Mouse (Mus musculus) kidney, postnatal 4 days (tissue): Measurements from ENCODE around the gene Ccdc33.

ENCODE experiments used
- DNase-seq, 2 experiments: peaks; one replicate each; pipeline ENCODE4 v3.0.0; 2021; ENCODE audit warnings: mixed read lengths in 2 of 2

The Ccdc33 gene

DNA sequence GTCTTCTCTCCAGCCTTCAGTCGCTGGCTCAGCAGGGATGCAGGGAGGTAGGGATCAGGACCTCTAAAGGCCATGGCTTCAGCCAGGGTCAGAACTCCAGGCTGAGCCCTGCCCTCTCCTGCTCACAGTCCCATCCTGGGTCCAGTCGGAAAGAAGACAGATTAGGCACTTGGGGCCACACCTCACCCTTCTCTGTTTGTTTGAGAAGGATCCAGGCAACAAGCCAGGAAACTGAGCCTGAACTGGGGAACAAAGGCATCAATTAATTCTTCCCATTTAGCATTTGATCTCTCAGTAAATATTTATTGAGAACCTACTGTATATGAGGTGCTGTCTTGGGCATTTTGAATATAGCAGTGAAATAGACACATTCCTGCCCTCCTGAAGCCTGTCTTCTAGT lies at the start of gene Ccdc33:
Gene Ccdc33, minus strand, starts transcription at position 153 of the 400 bp plus-strand sequence.
- no peak for DNase-seq

DNA sequence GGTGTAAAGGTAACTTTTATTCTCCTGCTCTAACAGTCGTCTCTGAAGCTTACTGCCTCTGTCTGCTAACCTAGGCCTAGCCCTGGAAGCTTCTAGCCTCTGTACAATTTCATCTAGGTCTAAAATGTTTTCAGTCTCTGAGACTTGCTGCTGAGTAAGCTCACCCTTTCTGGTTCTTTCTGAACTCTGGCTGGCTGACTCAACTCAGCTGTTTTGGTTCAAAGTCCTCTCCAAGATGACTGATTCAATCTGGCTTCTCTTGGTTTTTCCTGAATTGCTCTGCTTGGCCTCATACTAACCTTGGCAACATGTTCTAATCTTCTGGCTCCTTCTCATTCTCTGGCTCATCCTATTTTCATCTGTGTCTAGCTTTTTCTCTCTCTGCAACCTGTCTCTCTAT lies 47.2 kb upstream of the Ccdc33 start:
- DNase-seq, result no peak

DNA sequence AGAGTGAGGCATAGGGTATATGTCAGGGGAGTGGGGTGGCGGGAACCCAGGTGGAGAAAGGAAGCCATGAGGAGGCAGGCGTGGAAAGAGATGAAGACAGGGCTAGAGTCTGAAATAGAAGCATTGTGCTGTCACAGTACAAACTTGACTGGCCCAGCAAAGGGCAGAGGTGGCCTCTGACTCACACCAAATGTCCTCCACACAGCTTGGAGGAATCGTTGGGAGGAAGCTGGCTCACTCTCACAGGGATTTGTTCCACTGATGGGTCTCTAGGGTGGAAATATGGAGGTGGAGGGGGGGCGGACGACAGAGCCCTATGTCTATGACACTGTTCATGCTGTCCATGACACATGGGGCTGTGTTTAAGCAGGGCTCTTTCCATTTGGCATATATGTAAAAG lies 44.5 kb upstream of the Ccdc33 start:
- no peak for DNase-seq

DNA sequence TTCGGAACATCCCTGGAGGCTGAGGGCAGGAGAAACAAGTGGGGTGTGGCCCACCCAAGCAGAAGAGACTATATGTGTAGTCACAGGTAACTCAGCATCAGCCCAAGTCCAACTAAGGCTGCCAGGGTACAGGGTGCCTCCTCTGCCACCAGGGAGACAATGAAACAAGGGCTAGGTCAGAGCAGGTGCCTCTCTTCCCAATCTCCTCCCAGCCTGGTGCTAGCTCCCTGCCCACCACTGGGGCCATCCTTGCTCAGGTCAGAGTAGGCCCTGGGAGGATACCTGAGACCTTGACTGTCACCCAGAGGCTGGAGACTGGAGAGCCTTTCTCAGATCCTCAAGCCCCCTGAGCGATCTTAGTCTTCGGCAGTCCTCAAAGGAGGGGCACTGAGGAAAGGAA lies 43.5 kb upstream of the Ccdc33 start:
- no peak for DNase-seq

DNA sequence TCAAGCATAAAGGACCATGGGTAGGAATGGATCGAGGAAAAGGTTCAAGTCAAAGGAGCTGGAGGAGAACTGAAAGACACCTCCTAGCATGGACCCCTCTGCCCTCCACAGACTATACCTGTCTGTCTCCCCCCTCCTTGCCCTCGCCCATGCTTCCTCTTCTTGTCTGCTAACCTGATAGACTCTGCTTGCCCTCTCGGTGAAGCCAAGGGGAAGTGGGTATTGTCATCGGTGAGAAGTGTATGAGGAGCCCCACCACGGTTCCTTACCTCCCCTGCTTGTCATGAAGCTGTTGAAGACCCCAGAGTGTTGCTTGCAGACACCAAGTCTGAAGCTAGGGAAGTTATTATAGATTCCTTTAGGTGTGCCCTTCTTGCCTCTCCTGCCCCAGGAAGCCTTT lies 41.7 kb upstream of the Ccdc33 start:
- DNase-seq, result no peak

DNA sequence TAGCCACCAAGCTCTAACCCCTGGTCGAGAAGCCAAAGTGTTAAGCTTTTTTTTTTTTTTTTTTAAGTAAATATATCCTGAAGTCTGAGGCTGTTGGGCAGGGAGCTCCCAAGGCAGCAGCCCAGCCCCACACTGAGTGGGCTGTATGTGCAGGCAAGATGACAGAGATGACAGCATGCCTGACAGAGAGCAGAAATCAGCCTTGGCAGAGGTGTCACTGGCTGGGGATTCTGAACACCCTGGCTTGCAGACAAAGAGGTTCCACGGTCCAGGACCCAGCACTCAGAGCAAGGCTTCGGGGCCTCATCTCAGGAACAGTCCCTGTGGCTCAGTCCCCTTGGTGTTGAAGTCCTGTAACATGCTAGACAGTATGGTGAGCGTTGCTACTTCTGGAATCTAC lies 41.2 kb upstream of the Ccdc33 start:
- peak in 1 of 2 experiments; percentile 42 for DNase-seq

DNA sequence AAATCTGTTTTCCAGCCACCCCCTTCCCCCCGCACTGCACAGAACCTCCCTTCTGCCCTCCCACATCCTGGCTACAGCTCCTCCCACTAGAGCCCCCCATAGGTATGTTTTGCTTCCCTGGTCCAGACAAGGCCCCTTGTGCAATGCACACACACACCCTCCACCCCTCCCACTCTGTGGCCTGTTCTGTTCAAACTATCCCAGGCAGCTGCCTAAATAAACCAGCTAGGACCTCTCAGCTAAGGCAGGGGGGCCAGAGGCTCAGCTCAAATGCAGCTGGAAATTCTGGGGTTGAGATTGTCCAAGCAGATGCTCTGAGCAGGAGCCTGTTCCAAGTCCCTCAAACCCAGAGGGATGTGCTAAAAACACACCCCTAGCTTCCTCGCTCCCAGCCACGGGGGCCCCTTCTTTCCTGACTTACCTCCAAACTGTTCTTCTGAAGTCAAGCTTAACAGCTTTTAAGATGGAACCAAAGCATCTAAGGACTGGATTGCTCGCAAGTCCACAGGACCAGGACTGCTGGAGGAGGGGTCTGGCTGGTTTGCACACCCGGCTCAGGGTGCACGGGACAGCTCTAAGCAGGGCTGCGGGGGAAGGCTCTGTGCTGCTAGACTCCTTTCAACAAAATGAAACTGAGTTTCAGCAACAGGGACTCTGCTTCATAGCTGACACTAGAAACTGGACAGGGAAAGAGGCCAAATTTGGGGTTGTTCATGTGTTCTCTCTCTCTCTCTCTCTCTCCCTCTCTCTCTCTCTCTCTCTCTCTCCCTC lies 40.1 kb upstream of the Ccdc33 start:
- DNase-seq, result peak; percentile 70 to 80

DNA sequence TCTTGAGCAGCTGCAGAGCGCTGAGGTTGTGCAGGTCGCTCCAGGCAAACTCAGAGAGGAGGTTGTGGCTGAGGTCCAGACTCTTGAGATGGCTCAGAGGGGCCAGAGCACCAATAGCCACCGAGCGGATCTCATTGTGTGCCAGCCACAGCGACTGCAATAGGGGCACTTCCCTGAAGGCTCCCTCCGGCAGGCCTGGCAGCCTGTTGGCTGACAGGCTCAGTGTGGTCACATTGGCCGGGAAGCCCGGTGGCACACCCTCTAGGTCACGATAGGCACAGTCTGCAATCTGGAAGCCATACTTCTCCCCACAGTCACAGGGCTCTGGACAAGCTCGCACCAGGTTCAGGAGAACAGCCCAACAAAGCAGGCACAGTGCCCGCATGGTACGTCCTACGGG lies 39.2 kb upstream of the Ccdc33 start:
- peak in 1 of 2 experiments; percentile 36 for DNase-seq

DNA sequence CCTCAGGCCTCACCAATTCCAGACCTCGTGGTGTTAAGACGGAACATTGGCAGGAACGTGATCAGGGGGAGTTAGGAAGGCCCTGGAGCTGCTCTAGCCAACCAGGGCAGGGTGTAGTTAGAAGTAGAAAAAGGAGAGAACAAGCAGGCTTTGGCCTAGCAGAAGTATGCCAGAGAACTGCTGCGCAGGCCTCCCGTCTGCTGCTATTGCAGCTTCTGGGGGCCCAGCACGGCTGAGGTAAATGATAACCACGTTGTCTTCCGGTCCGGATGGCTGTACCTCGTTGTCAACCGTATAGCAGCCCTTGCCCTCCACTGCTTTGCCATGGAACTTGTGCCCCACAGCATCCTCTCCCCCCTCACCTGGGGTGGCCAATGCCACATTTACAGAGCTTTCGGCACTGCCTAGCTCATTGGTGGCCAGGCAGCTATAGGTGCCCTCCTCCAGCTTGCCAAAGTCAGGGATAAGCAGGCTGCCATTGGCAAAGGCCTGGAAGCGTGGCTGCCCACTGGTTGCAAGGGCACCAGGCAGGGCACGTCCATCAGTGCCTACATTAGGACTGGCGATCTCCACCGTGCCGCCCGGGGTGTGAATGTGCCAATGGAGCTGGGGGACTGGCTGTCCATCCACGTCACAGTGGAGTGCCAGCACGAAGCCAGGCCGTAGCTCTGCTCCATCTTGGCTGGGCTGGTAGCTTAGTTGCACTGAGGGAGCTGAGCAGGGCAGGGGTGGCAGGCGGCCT lies 38.4 kb upstream of the Ccdc33 start:
- DNase-seq, result no peak

DNA sequence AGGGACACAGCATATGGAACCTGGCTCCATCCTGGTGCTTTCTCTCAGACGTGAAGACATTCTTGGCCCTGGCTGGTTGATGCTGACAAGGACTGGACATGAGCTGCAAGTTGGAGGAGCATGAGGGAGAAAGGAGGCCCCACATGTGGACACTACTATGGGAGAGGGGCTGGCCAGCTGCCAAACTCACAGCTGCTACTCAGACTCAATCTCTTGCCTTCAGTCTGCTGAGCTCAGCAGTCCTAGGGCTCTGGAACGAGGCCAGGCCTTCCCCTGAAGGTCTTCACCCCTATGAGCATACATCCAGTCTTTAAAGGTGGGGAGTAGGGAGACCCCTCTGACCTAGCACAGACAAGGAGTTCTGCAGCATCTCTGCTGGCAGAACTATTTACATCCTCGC lies 36.7 kb upstream of the Ccdc33 start:
- peak; percentile 93 to 94 for DNase-seq

DNA sequence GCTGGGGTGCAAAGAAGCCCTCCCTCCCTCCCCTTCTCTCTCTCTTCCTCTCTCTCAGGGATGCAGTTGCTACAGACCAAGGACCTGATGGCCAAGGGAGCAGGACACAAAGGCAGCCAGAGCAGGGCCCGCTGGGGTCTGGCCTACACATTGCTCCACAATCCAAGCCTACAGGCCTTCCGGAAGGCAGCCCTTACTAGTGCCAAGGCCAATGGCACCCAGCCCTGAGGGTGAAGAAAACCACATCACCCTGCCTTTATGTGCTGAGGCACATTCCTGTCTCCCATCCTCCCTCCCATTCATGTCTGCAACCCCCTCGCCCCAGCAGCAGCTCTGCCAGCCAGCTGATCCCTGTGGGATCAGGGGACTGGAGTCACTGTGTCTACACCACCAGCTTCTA lies 34.5 kb upstream of the Ccdc33 start:
- no peak for DNase-seq

DNA sequence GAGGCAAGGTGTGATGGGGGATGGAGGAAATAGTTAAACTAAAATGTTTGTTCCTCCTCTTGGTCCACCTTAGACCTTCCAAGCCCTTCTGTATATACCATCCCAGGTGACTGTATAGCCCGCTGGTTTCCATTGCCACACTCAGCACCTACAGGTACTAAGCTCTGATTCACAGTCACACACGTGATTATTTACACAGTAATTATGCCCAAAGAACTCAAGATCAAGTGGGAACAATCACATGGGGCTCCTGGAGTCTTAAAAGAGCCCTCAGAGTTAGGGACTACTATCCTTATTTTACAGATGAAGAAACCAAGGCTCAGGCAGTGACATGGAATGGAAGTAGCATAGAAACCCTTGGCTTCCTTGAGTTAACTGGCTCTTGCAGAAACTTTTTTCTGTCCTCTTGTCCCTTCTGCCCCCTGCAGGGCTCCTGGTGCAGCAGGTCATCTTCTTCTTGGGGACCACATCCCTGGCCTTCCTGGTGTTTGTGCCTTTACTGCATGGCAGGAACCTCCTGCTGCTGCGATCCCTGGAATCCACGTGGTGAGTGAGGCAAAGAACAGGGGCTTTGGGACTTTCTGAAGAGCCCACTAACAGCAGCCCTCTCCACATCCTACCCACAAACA lies 32.2 kb upstream of the Ccdc33 start:
- peak in 1 of 2 experiments; percentile 58 for DNase-seq

DNA sequence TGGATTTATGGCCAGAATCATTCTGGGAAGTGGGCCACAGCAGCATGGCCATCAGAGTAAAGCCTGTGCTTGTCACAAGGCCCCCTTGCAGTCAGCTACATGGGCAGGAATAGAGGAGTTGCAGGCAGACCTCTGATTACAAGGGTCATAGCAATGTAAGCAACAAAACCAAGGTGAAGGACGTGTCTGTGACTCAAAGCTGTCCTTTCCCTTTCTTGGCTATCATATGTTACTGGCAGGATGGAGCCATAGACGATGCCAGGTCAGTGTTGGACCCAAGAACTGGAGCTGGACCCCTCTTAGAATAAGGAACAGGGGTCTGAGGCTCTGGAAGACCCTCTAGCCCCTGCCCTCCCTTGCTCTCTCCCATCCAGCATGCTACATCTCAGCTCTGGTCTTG lies 30.2 kb upstream of the Ccdc33 start:
- no peak for DNase-seq

DNA sequence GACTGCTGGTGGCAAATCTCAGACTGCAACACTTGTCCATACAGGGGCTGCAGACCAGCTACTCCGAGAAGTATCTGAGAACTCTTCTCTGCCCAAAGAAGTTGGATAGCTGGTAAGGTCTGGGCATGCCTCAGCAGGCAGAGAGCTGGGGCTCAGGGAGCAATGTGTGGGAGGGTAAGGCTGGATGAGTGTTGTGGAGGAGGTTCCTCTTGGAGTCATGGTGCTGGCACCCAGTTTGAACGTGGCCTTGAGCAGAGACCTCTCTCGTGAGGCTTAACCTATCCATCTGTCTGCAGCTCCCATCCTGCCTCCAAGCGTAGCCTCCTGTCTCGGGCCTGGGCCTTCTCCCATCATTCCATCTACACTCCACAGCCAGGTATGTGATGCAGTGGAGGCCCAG lies 26.8 kb upstream of the Ccdc33 start:
- DNase-seq, result no peak

DNA sequence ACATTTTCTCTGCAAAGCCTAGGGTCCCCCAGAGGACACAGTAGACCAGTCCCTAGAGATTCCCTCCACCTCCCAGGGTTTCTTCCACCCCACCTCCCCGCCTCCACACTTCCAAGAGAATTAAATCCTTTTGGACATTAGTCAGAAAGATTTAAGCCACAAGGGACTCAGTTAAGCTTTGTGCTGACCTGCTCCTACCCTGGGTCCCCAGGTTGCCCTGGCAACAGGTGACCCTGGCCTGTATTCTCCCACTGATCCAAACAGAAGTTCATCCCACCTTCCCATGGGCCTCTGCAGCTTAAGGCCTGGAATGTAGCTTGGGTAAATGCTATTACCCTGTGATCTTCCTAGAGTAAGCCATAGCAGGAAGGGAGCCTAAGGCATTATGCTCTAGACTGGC lies 26.0 kb upstream of the Ccdc33 start:
- DNase-seq, result no peak

DNA sequence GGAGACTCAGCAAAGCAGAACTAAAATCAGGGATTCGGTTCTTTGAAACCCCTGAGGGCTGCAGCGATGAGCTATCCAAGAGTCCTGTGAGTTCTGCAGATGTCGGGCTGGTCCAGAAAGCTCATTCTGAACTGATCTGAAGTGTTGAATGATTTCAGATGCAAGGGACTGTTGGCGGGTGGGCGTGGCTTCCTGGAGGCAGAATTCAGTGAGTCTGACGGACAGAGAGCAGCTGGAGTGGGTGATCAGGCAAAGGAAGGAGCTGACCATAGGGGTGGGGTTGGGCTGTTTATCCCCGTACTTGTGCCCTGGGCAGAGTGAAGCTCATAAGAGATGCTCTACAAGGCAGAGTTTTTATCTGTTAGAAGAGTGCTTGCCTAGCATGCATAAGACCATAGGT lies 24.8 kb upstream of the Ccdc33 start:
- DNase-seq, result peak; percentile 78 to 83

DNA sequence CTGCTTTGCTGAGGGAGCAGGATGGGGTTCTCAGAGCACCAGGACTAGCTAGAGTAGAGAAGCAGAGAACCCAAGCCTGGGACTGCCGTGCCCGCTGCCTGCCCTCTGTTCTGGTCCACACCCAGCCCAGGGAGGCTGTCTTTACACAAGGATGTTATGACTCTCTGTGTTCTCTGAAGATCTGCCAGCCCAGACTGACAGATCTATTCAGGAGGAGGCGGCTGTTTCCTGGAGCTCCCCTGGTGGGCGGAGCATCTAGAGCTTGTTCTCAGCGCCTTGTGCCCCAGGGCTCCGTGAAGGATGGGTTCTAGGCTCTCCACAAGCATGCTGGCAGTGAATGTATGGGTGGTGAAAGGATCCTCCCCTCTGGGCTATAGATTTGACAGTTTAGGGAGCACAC lies 21.3 kb upstream of the Ccdc33 start:
- peak in 1 of 2 experiments; percentile 50 for DNase-seq

DNA sequence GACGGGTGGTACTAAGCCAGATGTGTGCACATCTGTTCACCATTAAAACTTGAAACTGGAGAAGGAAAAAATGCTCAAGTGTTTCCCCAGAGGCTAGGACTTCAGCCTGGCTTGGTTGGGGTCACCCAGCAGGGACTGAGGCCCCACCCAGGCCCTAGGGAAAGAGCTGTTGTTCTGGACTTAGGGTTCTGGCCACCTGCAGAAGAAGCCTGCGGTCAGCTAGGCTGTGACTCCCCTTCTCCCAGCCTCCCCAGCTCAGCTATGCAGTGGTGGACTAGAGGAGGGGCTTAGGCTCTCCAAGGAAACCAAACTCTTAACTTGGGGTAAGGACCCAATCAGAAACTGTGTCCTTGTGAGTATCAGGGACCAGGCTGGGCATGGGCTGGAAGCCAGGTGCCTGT lies 17.3 kb upstream of the Ccdc33 start:
- DNase-seq, result no peak

DNA sequence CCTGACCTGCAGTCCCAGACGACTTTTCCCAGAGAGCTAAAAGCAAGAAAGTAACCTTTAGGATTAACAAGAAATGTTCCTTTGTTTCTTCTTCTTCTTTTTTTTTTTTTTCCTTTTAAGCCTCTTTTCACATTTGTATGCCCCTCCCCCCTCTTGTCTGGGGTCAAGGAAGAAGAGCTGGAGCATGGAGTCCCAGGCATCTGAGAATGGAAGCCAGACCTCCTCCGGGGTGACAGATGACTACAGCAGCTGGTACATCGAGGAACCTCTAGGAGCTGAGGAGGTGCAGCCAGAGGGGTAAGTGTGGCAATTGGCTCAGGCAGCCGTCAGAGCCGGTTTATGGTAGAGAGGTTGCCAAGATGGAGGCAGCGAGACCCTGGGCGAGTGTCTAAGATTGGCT lies 16.3 kb upstream of the Ccdc33 start:
- no peak for DNase-seq

DNA sequence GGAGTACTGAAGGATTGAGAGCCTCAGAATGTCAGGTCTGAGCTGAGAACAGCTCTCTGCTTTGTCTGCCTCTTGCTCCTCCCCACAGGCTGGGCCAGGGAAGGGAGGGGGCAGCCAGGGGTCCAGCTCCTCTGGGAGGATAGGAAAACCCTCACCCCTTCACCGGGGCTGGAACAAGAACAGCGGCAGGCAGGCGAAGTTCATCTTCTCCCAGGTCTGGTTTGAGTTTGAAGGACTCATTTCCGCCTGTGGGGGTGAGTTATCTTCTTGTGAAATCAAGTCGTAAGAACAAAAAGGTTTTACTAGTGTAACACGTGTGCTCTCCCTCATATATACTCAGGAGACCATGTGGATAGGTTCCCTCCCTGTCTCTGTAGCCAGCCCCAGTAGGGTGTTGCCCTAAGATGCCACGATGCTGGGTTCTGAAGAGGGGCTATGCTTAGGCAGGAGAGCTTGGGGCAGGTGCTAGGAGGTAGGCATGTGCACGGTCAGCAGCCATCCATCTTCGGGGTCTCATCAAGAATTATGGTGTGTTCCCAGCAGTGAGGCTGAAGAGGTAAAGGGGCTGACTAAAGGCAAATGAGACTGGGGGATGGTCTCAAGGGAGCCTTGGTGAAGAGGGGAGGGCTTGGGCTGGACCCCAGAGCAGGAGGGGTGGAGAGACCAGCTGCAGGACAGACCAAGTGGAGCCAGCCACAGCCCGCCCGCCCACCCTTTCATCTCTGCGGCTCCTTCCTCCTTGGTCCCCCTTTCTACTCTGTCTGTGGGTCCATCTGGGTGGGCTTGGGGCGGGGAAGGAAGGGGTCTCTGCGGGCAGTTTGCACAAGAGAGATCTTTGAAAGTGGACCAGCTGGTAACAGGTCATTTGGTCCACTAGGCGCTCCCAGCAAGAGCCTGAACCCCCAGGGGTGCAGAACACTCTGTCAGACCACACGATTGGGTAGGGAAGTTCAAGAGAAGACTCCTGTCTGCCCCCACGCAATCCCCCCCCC lies 15.6 kb upstream of the Ccdc33 start:
- no peak for DNase-seq

DNA sequence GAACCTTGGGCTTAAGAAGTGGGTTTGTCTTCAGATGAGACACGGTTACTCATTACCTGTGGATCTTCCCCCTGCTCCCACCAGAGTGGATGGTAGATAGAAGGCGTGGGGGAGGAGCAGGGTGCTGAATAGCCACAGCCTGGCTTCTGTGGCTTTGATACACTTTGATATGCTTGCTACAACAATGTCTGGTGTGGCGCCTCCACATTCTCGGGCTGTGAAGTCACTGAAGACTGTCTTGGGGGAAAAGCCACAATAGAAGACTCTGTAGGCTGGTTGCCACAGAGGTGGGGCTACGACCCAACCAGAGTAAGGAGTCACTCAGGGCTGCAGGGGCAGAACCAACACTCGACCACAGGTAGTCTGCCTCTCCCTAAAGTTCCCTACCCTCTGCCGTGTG lies 13.1 kb upstream of the Ccdc33 start:
- DNase-seq, result no peak

DNA sequence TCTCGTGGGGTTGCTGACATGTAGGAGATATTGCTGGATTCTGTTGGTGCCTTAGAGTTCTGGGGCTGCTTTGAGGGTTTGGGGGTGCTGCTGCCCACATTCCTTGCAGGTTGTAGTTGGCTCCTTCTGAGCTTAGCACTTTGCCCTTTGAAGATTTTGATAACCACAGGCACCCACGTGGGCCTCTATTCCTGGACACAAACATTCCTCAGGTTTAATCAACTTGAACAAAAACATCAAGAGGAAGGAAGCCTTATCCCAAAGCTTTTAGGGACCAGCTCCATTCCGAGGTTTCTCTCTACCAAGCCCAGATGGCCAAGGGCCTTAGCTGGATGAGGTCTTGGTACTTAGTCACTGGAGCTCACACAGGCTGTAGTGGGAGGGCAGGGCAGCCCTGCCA lies 12.3 kb upstream of the Ccdc33 start:
- no peak for DNase-seq

DNA sequence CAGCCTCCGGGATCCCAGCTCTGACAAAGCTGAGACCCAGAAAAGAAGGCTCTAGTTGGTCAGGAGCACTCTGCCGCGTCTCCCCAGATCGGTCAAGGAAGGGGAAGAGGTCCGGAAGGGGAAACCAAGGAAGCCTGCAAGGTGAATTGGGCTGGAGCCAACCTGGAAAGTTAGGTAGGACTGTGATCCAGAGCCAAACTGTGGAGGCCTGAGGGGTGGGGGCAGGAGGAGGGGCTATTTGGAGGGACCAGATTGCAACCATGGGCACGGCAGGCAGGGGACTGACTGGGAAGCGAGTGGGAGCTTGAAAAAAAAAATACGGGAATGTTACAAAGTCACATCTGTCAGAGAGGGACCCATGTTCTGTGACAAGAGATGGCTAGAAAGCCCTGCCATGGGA lies 10.9 kb upstream of the Ccdc33 start:
- DNase-seq, result no peak
